Mouse (Mus musculus): Measurements from ENCODE around the gene Amotl2.

The Amotl2 gene

DNA sequence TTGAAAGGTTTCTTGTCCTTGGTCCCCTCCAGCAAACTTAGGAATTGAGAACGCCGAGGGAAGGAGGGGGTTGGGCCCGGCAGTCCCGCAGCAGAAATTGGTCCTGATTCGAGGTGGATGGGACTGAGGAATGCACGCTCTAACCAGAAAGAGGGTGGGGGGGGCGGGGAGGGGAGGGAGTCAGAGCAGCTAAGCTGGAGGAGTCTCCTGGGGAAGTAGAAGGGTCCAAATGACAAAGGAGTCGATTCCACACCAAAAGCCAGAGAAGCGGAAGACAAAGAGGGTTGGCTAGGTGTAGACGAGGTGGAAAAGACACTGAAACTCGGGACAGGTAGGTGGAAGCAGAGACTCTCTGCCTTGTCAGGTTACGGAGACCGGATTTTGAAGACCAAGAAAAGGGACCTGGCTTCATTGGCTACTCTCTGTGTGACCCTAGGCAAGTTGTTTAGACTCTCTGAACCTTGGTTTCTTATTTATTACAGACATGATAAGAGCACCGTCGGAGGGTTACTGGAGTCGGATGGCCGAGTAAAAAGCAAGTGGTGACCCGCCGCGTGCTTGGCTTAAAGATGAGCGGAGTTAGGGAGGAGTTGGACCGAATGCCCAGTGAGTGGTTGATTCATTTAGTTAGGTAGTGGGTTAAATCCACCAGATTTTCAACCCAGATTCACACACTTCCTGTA is at the start of gene Amotl2:
Gene Amotl2 (plus strand): TSS at position 192 of the 683 bp plus-strand sequence.
- in situ Hi-C loops (cut with MboI, MseI): loop anchor here (5.0 to 10.0 kb wide), 3 partner anchors 61 to 458 kb away; no protein-coding TSS in a partner anchor

DNA sequence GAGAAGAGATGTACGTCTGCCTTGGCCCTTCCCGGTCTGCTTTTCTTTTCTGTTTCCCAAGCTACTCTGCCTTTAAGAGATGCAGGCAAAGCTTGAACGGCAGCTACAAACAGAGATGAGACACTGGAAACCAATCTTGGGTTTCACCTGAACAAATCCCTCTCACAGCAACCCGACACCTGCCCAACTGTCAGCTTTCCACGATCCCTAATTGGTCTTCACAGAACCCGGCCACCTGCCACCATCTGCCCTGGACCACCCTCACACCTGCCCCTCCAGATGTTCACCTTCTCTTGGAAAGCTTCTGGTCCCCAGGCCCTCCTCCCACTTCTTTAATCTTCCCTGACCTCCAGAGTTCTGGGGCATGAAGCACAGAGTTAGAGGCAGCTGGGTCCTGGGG is 48.4 kb upstream of the Amotl2 start:
- in situ Hi-C loops (cut with MboI, MseI): no loop called here

DNA sequence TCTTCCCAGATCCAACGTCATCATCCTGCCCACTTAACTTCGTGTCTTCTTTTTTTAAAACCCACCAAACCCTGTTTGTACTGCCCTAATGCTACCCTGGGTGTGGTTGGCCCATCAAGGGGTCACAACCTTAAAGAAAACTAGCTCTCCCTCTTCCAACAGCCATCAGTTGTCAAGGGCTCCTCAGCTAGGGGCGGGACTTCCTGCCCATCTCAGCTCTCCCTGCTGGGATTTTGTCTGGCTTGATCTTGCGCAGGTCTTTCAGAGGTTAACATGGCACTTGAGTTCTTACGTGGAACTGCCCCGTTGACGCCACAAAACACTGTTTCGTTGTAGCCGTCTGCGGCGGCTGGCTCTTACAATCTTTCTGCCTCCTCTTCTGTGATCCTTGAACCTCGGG is 47.6 kb upstream of the Amotl2 start:
- in situ Hi-C loops (cut with MboI, MseI): no loop called here

DNA sequence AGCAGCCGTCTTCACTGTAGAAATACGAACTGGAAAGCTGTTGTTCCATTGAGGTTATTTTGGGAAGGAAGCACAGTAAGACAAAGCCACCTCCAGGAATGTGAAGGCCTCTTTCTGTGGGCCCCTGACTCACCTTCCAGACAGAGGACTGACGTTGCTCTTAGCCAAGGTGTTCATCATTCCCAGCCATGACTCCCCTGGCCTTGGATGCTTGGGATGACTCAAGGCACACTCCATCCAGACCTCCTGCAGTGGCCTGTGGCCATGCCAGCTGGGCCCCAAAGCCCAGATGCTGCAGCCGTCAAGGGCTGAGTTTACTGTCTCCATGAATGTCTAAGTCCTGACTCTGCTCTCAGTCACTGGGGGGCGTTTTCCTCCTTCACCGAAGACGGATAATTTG is 43.1 kb upstream of the Amotl2 start:
- in situ Hi-C loops (cut with MboI, MseI): no loop called here

DNA sequence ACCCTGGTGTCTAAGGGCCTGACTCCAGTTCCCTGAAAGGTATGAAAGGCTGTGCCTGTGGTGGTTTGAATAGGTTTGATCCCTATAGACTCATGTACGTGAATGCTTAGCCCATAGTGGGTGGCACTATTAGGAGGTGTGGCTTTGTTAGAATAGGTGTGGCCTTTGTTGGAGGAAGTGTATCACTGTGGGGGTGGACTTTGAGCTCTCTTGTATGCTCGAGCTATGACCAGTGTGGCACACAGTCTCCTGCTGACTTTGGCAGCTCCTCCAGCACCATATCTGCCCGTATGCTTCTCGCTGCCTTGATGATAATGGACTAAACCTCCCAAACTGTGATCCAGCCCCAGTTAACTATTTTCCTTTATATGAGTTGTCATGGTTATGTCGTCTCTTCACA is 40.5 kb upstream of the Amotl2 start:
- in situ Hi-C loops (cut with MboI, MseI): no loop called here

DNA sequence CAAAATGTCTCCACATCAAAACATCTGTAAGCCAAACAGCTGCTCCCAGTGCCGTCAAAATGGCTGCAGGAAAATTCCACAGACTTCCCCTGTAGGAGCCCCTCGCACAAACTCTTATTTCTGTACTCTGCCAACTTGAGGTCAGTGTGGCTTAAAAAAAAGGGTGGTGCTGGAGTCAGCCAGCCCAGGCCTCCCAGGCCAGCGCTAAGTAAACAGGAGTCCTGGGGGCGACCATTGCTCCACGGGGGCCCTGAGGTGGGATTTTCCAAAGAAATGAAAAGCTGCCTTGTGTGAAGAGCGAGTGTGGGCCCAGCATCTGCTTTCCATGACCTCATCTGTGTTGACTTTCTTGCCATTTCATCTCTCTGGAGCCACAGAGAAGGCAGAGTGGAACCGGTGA is 35.0 kb upstream of the Amotl2 start:
- in situ Hi-C loops (cut with MboI, MseI): no loop called here

DNA sequence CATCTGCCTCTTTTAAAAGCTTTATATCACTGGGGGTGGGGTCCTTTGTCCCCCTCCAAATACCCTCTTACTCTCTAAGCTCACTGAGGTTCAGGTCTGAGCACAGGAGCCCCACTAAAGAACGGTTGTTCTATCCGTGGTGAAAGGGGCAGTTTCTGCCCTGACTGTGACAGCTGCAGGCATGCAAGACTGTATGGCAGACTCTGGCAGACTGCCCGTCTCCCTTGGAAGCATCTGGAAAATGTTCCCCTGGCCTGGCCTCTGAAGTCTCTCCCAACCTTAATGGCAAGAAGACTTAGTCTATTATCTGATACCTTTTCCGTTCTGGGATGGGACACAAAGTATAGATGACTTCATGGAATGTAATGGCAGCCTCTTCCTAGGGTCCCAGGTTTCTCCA is 28.5 kb upstream of the Amotl2 start:
- in situ Hi-C loops (cut with MboI, MseI): no loop called here

DNA sequence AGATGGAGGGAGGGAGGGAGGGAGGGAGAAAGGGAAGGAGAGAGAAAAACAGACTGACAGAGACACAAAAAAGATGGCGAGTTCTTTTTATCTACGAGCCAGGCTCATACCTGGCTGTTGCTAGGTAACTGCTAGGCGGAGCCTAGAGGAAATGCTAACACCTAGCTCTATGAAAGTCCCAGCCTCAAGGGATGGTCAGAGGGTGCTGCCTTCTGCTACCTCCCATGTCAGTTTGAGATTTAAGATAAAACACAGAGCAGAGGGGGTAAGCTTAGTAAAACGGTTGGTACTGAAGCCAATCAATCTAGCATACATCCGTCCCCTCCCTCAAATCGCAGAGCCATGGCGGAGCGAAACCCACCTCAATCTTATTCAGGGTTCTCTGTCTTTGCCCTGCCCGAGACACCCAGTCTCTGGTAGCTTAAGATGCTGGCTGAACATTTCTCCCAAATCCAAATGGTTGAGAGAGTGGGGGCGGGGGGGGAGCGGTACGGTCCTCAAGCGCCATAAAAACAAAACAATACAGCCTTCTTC is 27.0 kb upstream of the Amotl2 start:
- in situ Hi-C loops (cut with MboI, MseI): no loop called here

DNA sequence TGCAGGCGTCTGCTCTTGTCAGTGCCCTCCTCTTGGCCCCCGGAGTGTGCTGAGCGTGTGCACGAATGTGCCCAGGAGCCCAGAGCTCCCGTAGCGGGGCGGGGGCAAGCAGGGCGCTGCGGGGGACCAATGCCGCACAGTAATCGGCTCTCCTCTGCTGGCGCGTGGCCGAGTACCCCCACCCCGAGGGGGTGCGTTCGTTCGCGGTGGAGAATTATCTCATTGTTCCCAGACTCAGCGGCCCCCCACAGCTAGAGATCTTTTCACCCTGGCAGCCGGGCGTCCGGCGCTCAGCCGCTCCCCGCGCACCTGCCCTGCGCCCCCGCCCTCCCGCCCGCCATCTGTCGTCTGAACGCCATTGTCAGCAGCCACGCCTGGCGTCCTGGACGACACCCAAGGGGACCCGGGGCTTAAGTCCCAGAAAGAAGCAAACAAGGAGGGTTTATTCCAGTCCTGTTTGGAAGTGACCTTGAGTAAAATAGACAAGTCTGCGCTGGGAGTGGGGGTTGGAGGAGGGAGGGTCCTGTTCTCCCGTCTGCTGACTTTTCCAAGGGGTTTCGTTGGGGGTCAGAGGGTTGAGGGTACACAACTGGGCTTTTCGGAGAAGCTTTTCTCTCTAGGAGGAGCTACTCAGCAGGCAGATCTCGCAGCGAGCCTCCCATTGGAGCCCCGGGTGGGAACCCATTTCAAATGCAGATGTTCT is 26.4 kb upstream of the Amotl2 start:
- in situ Hi-C loops (cut with MboI, MseI): no loop called here

DNA sequence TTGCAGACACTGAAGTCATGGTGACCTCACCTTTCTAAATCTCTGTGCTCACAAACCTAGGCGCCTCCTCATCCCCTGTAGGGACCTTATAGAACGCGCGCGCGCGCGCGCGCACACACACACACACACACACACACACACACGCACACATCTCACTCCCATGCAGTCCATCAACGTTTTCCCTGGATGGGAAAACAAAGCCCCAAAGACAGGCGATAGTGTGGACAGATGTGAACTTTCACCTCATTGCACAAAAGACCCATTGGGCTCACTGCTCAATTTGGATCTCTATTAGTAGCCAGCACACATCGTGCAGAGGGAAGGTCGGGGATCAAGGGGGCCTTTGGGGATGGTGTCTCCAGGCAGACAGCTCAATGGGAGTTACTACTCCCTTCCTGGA is 25.6 kb upstream of the Amotl2 start:
- in situ Hi-C loops (cut with MboI, MseI): no loop called here

DNA sequence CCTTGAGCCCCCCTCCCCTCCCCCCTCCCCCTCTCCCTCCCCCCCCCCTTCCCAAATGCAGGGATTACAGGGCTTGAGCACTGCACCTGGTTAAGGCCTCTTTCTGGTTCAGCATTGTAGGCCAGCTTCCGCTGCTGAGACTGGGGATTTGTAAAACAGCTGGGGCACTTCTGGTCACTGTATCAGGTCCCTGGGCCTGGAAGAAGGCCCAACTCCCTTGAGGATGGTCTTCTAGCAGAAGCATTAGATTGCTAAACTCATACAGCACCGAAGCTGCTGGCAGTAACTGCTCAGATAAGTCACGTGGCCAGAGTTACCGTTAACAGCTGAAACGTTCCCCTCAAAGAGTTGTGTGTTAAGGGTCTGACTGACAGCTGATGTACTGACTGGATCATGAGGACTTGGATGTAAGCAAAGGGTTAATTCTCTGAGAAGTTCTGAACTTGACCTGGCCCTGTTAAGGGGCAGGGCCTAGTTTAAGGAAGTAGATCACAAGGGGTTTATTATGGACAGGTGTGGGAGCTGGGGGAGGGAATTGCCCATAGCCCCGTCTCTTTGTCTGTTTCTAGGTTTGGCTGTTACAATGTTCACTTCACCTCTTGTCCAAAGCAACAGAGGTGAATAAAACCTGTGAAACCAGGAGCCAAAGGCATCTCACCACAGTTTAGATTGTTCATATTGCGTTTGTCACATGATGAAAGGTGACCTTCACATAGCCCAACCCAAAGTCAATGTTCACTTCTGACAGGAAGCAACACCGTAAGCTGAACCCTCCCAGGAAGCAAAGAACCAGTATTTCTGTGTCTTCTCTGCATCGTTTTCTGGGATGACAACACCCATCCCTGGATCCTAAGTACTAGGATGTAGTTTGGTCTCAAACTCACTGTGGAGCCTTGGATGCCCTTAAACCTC is 23.7 kb upstream of the Amotl2 start:
- in situ Hi-C loops (cut with MboI, MseI): no loop called here

DNA sequence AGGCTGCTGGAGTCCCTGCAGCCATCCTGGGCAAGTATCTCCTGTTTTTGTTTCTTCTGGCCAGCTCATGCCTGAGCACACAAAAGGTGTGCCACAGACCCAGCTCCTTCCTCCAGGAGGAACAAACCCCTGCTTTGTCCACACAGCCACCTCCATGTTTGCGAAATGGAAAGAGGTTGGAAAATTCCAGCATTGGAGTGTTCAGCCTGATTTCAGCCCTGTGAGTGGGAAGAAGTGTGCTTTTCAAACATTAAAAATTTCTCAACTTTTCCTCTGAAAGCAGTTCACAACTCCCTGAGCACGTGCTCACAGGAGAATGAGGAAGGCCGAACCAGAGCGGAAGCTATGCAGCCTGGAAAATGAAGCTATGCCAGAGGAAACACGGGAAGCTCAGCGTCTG is 15.4 kb upstream of the Amotl2 start:
- in situ Hi-C loops (cut with MboI, MseI): loop anchor here (5.0 kb wide), 1 partner anchor 61 kb away; no protein-coding TSS in a partner anchor

DNA sequence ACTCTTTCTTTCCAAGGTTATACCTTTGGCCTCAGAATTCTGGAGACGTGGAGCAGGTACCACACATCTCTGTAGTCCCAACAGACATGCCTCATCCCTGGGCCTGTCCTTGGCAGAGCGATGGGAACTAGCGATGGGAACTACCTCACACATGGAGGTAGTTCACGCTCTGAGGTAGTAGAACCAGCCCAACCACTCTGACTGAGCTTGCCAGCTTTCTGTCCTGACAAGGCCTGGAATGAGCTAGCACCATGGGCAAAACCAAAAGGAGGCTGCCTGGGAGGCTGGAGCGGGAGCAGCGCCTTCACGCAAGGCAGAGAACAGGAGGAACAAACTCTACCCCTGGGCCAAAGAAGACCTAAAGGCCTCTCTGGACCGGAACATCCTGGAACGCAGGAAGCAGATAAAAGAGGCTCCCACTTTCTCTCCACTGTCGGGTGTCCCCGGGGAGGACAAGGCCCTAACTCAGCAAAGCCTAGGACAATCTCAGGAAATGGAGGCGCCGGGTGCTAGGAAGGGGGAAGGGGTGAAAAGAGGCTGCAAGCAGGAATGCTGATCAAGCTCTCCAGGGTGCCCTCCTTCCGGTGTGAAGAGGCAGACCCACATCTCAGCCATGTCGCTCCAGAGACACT is 6.9 kb upstream of the Amotl2 start:
- in situ Hi-C loops (cut with MboI, MseI): loop anchor here (10.0 kb wide), 2 partner anchors 155 to 465 kb away; no protein-coding TSS in a partner anchor

DNA sequence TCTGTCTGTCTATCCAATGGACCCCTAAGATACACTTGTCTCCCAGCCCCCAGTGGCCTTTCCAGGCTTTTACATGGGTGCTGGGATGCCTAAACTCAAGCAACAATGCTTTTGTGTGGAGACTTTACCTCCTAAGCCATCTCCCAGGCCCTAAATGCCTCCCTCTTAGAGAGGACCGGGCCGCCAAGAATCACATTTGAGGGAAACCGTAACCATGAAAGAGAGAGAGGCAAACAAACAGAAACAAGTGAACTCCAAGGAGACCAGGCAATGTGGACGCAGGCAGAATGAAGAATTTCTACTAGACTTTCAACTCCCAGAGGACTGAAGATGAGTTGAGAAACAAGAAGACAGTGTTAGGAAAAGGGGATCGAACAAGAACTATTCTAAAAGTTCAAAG is 6.0 kb upstream of the Amotl2 start:
- in situ Hi-C loops (cut with MboI, MseI): loop anchor here (10.0 kb wide), 2 partner anchors 154 to 464 kb away; no protein-coding TSS in a partner anchor

DNA sequence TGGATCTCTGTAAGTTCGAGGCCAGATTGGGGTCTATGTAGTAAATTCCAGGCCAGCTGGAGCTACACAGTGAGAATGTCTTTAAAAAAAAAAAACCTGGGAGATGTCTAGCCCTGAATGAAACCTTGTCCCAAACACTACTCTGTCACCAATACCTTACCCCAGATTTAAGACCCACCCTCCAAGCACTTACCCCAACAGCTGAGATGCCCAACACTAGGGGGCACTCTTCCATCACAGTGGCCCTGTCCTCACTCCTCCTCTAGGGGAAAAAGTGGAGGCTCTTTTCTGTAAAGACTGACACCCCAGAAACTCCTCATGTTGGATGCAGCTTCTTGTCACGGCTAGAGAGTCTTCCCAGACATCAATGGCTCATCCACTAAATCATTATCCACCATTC is 2.7 kb upstream of the Amotl2 start:
- in situ Hi-C loops (cut with MboI, MseI): loop anchor here (10.0 kb wide), 2 partner anchors 151 to 461 kb away; no protein-coding TSS in a partner anchor

DNA sequence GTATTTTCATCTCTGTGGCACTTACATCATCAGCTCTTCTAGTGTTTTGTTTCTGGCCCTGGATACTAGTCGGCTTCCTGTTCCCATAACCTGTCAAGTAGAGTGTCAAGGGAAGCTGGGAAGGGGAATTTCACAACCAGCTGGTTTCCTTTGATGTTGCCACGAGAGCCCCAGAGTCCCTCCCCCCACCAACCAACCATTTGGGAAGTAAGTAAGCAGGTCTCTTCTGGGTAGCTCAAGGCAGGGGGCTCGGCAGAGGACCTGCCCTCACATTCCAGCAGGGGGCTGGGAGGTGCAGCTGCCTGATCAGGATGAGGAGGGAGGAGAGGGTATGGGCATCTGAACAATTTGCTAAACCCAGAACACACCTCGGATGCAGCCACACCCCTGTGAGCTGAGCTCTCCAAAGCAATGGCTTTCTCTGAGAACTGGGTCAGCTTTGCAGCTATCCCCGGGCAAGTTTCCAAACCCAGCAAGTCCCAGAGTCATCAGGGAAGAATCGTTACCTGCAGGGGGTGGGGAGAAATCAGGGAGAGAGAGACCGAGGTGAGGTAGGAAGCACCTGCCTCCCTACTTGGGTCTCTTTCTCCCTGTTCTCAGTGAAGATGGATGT is 1.5 kb upstream of the Amotl2 start:
- in situ Hi-C loops (cut with MboI, MseI): loop anchor here (5.0 to 10.0 kb wide), 3 partner anchors 62 to 460 kb away; no protein-coding TSS in a partner anchor

DNA sequence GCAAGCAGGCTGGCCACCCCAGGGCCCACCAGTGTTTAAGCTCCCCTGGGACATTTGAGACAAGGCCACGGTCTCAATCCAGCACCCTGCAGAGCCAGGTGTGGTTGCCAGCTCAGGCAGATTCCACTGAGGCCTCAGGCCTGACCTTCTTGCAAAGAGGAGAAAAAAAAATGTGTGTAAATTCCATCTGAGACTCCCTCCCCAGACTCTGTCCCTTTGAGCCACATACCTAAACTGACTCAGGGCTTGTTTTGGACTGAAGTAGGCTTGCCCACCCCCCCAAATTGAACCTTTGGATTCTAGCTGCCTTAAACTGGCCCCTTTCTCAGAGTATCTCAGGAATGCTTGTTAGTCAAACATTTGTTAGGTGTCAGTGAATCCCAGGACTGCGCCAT is 969 bp upstream of the Amotl2 start:
- in situ Hi-C loops (cut with MboI, MseI): loop anchor here (5.0 to 10.0 kb wide), 3 partner anchors 62 to 459 kb away; no protein-coding TSS in a partner anchor

DNA sequence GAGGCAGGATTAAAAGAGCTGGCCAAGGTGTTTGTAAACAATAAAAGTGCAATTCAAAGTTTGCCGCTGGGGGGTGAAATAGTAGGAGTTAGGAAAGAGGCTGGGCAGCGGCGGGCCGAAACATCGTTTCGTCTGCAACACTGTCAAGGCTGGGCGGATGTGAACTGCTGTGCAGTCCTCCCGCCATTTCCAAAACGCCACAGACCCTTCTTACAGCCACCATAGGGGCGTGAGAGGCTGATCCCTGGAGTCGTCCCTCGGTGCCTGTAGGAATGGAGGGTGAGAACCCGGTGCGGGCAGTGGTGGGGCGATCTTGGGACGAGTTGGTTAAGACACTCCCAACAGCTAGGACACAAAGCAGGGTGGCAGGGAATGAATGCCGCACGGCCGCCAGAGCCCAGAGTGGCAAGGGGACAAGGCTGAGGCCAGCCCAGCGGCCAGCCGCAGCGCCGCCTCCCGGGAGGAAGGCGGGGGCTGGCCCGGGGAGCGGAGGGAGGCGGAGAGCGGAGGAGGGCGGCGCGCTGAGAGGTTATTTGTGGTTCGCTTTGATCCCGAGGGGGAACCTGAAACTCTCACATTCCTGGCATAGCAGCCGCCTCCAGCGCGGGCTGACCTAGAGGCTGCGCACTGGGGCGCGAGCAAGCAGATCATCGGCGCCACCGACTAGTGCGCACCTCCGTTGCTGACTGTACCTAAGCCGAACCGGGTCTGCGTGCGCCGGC is 853 bp downstream of the Amotl2 start:
- in situ Hi-C loops (cut with MboI, MseI): loop anchor here (5.0 to 10.0 kb wide), 3 partner anchors 60 to 457 kb away; no protein-coding TSS in a partner anchor

DNA sequence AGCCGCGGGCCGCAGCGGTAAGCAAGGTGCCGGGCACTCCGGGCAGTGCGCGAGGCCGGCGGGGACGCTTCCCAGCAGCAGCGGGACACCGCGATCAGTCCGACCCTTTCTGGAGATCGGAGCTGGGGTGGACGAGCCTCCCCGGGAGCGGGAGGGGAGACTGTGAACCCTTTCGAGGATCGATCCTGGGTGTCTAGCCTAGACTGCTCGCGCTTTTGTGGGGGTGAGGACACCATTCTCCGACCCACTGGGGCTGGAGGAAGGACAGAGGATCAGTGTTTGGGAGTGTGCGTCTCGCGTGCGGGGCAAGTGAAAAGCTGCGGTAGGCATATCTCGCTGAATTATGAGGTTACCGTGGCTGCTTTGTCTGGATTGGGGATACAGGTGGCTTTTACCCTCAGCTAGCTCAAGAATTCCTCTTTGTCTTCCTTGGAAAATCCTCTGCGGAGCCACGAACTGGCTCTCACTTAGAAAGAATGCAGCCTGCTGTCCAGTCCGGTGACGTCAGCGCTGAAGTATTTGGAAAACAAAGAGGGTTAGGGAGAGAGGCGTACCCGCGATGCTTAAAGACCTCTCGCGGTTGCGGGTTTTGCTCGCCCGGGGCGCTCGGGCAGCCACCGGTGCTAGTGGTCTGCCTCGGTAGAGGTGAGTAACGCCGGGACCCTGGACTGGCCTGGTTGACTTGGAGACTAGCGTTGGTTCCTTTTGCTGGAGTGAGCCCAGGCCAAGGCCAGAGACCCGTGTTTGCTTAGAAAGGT is 1.6 kb downstream of the Amotl2 start:
- in situ Hi-C loops (cut with MboI, MseI): loop anchor here (5.0 to 10.0 kb wide), 3 partner anchors 59 to 457 kb away; no protein-coding TSS in a partner anchor

Measured in regulatory T cell (primary cell).